Mouse (Mus musculus) stomach, embryonic 14.5 days (tissue): Measurements from ENCODE around the gene 1810013L24Rik. TPM values are rescaled to one million over a fixed set of nuclear protein-coding genes. Genes with fewer than 3 reads are reported as not detected.
"Not testable (repeated sequence)": the region's sequence is repeated elsewhere in the genome, so short reads cannot be mapped to it uniquely, and the experiment has no call there.

Experiments
- ATAC-seq: fragments of 200-750 bp; cut with Nextera tagmentation; 2 replicates; pipeline ENCODE4 v1.8.0; 2017; ENCODE audit warnings: low read depth, moderate TSS enrichment; ENCODE audit not compliant: insufficient number of reproducible peaks, insufficient read depth, low FRiP score
- H3K27ac ChIP-seq: fragments of 300-500 bp; sonication (generic); 2 replicates; pipeline ENCODE4 v1.5.1; 2014; ENCODE audit warnings: mild to moderate bottlenecking, low read length, moderate library complexity, mixed read lengths
- H3K27me3 ChIP-seq: fragments of 300-500 bp; sonication (generic); 2 replicates; pipeline ENCODE4 v1.6.1; 2014; ENCODE audit warnings: low read length, control low read depth, mixed read lengths; ENCODE audit not compliant: control insufficient read depth, insufficient read depth
- H3K36me3 ChIP-seq: fragments of 300-500 bp; sonication (generic); 2 replicates; pipeline ENCODE4 v1.6.1; 2014; ENCODE audit warnings: mild to moderate bottlenecking, control low read depth, low read length, moderate library complexity, mixed read lengths; ENCODE audit not compliant: control insufficient read depth, insufficient read depth
- H3K4me1 ChIP-seq: fragments of 300-500 bp; sonication (generic); 2 replicates; pipeline ENCODE4 v1.6.1; 2014; ENCODE audit warnings: low read length, control low read depth, mixed read lengths; ENCODE audit not compliant: control insufficient read depth, insufficient read depth
- H3K4me2 ChIP-seq: fragments of 300-500 bp; sonication (generic); replicated peaks from 2 replicates; pipeline ENCODE4 v1.6.1; 2014; ENCODE audit warnings: low read depth, low read length, control low read depth
- H3K4me3 ChIP-seq: fragments of 300-500 bp; sonication (generic); 2 replicates; pipeline ENCODE4 v1.5.1; 2014; ENCODE audit warnings: low read depth, low read length, control low read depth
- H3K9ac ChIP-seq: fragments of 300-500 bp; sonication (generic); replicated peaks from 2 replicates; pipeline ENCODE4 v1.6.1; 2014; ENCODE audit warnings: low read depth, mild to moderate bottlenecking, control low read depth, low read length, moderate library complexity, mixed read lengths
- H3K9me3 ChIP-seq: fragments of 300-500 bp; sonication (generic); 2 replicates; pipeline ENCODE4 v1.6.1; 2016; ENCODE audit warnings: low read depth, low read length, control low read depth; ENCODE audit not compliant: control insufficient read depth
- WGBS: fragments of 180-500 bp; shearing (Covaris S2); extraction: QIAGEN DNeasy Blood & Tissue Kit; methylation state at CpG from one replicate; pipeline ENCODE4 v1.1.7; 2014; 5-methylcytosine and 5-hydroxymethylcytosine counted together
- polyA plus RNA-seq: library from polyadenylated mRNA; unstranded; fragments of >200 nt; fragmentation: Nextera tagmentation; extraction: Ambion mirVana; gene quantifications from 2 replicates; pipeline ENCODE4 v1.2.1, GENCODE M21; 2014

Gene 1810013L24Rik
- polyA plus RNA-seq, 1 experiment from 2014 or later = 16.9 TPM

DNA sequence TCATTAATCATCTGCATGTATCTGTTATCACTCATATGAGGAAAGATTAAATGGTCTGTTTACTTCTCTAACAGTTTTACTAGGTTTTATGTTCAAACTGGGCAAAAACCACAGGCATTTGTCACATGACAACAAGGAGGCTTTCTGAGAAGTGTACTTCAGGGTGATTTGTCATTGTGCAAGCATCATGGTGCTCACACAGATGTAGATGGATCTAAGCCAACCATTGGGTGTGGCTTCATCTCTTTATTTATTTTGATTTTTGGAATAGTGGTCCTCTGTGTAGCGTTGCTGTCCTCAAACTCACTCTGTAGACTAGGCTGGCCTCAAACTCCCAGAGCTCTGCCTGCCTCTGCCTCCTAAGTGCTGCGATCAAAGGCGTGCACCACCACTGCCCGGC is 65.4 kb downstream of the 1810013L24Rik start:
- Histone ChIP-seq H3K4me3 (no peak overlapping the region), H3K27me3 (no peaks in the 10 kb centered on the region), H3K27ac (no peak overlapping the region), H3K9me3 (no peaks in the 10 kb centered on the region), H3K36me3 (no peaks in the 10 kb centered on the region), H3K4me1 (no peaks in the 10 kb centered on the region), H3K9ac (no peak overlapping the region), H3K4me2 (no peak overlapping the region)
- 93% methylated on average over 4 of the region's 4 CpGs for WGBS
- no peak for ATAC-seq

DNA sequence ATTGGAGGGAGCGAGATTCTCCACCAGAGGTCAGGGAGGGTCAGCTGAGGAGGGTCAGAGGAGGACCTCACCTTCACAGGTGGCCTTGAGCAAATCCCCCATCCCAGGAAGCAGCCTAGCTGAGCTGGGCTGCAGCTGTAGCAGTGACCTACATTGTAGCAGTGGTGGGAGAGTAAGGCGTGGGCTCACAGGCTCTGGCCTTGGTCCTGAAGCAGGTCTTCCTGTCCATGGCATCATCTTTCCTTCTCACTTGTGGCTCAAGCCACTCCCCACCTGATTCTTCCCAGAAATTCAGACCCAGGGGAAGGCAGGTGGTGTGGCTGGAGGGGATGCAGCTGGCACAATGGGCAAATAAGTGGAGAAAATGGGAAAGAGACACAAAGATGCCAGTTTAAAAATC is 76.2 kb downstream of the 1810013L24Rik start:
- ATAC-seq, H3K4me1 ChIP-seq, H3K4me2 ChIP-seq, H3K4me3 ChIP-seq, H3K9ac ChIP-seq, H3K9me3 ChIP-seq, H3K27me3 ChIP-seq, H3K27ac ChIP-seq, H3K36me3 ChIP-seq: not testable (repeated sequence)
- 13% methylated on average over 2 of the region's 2 CpGs for WGBS

Other genes with a start within 250 kb of the 1810013L24Rik start
- 57.1 and 60.0 TPM in 2 replicates for gene Pmm2, start 192.4 kb upstream of the 1810013L24Rik start, polyA plus RNA-seq
- gene Tmem186, start 192.4 kb upstream of the 1810013L24Rik start, polyA plus RNA-seq = 12.1 and 12.3 TPM in 2 replicates
- gene Carhsp1, start 157.9 kb upstream of the 1810013L24Rik start, polyA plus RNA-seq = 35.3 and 37.0 TPM in 2 replicates
- gene Gm5767, start 149.3 kb upstream of the 1810013L24Rik start, polyA plus RNA-seq = not detected in 2 replicates
- gene Usp7, start 37.8 kb upstream of the 1810013L24Rik start, polyA plus RNA-seq = 56.6 and 65.0 TPM in 2 replicates